Mouse (Mus musculus) frontal cortex, postnatal 14 days (tissue): Measurements from ENCODE around the gene Ttll13.
A peak's percentile ranks its signal among the peaks of the same experiment; 100 is the strongest.

Source experiments
- DNase-seq, 2 experiments: peaks; one replicate each; pipeline ENCODE4 v3.0.0; 2022; ENCODE audit warnings: low spot score in 2 of 2

The Ttll13 gene

DNA sequence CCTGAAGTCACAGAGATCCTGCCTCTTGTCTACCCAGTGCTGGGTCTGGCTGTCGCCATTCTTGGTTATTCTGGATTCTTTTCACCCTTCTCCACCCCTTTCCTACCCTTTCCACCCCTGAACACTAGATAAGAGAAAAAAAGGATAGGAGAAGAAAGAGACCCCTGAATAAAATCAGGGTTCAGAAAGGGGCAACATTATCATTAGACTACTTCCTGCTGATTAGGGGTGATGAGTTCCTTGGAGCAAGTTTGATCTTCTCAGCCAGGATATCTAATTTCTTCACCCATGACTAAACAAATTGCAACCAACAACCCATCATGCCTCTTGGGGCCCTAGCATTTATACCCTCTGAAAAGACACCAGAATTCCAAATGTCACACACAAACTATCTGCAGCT lies 21.6 kb downstream of the Ttll13 start:
- no peak for DNase-seq

DNA sequence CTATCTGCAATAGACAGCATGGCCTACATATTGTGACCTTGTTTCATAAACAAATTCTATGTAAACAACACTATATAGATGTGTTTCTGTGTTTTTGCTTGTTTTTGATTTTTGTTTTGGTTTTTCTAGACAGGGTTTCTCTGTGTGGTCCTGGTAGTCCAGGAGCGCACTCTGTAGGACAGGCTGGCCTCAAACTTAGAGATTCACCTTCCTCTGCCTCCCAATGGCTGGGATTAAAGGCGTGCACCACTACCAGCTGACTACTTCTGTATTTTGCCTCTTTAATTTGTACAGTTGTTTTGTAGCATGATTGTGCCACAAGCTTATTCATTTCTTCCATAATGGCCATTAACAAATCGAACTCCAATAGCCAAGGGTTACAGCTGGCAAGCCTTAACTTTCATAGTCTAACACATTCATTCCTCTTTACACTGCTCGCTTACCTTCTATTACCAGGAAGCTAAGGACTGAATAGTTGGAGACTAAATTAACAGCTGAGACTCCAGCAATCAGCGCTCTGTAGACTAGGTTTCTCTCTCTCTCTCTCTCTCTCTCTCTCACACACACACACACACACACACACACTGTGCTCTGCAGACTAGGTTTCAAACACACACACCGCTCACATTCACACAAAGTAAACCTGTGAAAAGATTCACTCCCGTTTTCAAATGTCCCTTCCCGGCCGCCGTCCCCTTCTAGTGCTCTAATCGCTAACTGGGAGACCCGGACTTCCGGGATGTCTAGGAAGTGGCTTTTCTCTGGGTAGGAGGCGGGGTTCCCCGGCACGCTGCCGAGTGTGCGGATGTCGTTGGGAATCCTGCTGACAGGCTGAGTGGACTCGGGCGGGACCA lies 22.9 kb downstream of the Ttll13 start, which contains the start of gene Vps33b:
Gene Vps33b, plus strand, starts transcription at position 753 of the 854 bp plus-strand sequence.
- peak; percentile 91 to 95 for DNase-seq

DNA sequence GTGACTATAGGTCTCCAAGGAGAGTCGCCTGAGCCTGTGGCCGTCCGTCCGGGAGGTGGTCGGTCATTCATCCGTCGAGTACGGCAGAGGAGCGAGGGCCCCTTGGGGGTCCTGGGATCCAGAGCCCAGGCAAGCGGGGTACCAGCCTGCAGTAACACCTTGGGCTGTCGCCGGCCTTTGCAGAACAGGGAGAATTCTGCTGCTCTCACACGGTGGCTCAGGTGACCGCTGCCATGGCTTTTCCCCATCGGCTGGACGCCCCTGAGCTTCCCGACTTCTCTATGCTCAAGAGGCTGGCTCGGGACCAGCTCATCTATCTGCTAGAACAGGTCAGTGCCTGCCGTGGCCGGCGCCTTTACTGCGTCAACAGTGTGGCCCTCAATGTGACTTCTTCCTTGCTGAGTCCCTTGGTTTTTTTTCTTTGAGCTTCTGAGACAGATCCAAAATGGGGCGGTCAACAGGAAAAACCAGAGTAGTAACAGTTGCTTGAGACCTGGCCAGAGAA lies 23.6 kb downstream of the Ttll13 start:
- peak; percentile 27 to 38 for DNase-seq

DNA sequence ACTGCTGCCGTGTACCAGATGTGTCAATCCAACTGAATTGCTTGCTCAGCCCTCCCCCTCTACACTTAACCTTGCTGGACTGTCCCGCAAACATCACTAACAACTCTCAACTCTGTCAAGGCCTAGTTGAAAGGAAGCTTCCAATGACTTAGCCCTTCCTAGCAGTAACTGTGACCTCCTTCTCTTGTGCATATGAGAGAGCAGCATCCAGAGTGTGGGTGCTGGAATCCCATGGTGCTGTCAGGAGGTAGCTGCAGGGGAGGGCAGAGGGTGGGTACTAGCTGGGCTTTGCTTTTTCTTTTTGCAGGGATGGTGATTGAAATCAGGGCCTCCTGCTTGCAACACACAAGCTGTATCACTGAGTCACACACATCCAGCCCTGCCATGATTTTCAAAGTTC lies 27.3 kb downstream of the Ttll13 start:
- DNase-seq, result no peak

DNA sequence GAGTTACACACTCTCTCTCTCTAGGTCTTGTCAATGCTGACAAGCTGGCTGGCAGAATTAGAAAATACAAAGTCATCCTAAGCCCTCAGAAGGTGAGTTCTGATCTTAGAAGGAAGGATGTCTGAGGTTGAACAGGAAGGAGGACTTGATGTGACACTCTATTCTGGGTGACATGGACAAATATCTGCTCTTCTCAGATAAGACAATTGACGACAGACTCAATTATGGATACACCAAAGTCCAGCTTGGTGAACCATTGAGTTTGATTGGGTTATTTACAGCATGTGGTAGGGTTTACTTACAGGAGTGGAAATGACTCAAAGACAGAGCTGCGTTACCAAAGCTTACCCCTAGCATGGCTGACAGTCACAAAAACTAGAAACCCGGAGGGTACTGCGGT lies 30.2 kb downstream of the Ttll13 start:
- no peak for DNase-seq

DNA sequence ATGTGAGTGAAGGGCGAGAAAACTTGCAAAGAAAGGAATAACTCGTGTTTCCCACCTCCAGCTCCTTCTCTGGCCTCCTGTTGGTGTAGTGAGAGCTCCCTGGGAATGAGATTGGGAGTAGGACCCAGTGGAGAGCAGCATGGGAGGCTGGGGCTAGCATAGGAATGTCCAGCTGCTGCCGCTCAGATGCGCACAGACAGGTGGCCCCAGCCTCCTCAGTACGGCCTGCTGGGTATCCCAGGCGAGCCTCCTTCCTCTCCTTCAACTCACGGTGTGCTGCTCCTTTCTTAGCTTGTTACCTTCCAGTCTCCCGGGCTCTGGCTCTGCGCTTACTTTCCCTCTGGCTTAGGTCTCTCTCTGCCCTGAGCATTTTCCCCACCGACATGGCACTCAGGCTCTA lies 33.9 kb downstream of the Ttll13 start:
- DNase-seq, result no peak

DNA sequence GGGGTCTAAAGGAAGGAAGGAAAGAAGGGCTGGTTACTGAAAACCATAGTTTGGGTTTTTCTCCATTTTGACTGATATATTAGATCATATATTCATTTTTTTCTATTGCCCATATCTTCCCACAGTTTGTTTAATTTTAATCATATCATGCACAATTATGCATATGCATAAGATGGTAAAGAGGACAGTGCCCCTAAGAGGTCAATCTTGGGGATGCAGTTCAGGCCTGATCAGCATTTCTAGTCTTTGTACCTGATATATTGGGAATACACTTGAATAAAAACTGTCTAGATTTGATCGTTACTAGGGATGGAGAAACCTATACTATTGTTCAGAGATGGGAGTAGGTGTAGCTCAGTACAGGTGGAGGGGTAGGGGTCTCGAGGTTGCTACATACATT lies 34.8 kb downstream of the Ttll13 start:
- no peak for DNase-seq

DNA sequence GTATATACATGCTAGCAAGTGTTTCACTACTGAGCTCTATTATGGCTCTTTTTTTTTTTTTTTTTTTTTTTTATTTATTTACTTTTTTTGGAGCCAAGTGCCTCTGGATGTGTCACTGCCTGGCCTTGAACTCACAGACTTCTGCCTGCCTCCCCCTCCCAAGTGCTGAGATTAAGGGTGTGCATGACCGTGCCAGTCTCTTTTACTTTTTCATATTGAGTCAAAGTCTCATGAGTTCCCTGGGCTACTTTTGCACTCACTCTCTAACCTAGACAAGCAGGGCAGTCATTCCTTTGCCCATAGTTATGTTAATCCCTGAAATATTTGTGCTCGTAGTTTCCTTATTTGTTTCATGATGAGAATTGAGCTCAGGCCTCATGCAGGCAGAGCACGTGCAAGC lies 35.5 kb downstream of the Ttll13 start:
- DNase-seq, result no peak

DNA sequence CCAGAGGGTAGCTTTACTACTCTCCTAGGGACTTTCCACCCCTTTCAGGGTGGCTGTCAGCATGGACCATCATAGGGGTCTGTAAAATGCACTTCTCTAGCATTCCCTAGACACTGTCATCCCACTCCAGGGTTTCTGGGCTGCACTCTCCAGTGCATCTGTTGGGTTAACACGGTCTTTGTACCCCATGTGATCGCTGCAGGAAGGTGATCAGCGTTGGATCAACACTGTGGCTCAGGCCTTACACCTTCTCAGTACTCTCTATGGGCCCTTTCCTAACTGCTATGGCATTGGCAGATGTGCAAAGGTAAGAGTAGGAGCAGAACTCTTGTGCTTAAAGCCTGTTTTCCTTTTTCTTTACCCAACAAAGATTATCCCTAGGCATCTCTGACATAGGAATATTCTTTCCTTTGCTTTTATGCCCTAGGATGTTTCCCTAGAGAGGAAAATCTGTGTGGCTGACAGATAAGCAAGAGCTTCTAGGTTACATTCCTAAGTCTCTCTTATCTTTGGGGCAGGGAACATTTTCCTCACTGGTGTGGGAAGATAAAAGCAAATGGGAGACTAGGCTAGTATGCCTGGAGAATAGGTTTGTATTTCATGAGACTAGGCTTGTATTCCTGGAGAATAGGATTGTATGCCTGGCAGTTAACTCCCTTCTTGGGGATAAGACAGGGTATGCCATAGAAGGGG lies 37.2 kb downstream of the Ttll13 start:
- DNase-seq, result no peak

DNA sequence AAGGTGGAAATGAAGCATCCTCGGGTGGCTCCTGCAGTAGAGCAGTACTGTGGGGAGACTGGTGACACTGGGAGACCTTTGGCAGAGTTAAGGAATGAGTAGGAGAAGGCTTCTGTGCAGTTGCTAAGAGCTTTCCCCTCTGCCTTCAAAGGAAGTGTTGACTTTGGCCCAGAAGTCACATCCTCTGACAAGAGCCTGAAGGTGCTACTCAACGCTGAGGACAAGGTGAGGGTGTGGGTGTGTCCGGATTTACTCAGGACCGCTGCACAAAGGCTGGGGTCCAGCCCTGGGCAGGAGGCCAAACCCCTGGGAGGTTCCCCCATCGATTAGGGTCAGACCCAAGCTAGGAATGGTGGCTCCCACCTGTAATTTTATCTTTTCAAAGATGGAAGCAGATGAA lies 38.2 kb downstream of the Ttll13 start:
- DNase-seq, result no peak

DNA sequence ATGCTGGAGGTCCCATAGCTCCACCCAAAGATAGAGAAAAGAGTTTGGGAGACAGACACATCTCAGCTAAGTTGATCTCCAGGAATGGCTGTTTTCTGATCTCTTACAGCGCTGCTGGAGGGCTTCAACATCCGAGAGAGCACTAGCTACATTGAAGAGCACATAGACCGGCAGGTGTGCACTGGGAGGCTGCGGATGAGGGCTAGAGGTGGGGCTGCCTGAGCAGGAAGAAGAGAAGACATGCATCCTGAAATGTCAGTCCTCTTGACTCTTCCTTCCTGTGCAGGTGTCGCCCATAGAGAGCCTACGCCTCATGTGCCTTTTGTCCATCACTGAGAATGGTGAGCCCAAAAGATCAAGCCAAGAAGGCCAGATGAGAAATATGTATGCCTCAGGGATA lies 39.5 kb downstream of the Ttll13 start:
- no peak for DNase-seq

DNA sequence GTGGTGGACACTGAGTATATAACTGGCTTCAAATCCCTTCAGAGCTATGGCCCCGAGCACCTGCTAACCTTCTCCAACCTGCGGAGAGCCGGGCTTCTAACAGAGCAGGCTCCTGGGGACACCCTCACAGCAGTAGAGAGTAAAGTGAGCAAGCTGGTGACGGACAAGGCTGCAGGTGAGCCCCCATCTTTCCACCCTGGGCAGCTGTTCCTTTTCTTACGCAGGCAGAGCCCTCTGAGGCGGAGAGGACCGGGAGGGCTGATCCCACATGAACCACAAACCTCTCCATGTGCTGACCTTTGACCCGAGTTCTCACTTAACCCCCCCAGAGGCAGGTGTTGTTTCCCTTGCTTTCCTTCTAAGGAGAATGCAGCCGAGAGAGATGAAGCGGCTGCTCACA lies 41.6 kb downstream of the Ttll13 start:
- no peak for DNase-seq

DNA sequence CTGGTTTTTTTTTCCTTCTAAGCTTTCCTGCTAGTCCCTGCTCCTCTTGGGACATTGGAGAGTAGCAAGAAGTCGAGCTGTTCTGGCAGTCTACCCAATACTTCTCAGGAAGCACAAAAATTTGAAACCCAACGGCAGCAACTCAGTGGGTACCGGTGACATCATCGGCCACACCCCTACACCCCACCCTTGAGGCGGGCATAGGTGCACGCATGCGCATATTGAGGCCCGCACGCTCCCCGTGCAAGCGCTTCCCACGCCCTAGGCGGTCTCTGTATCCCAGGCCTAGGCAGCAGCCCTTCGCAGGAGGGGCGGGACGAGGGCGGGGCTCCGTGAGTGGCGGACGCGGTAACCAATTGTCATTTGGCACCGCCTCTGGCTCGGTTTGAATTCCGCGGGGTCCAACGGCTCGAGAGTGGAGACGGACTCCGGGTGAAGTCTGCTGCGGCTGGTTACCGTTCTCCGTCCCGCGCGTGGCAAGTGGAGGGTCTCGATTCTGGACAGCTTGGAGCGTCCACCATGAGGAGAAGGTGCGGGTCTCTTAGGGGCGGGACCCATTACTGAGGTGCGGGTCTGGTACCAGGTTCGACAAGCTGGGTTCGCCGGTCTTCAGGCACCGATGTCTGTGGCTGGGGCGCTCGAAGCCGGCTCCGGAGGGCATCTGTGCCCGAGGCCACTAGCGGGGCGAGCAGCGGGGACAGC lies 48.0 kb downstream of the Ttll13 start, which contains the start of gene Prc1:
Gene Prc1, plus strand, starts transcription at position 389 of the 702 bp plus-strand sequence.
- DNase-seq, result peak; percentile 96 to 98

DNA sequence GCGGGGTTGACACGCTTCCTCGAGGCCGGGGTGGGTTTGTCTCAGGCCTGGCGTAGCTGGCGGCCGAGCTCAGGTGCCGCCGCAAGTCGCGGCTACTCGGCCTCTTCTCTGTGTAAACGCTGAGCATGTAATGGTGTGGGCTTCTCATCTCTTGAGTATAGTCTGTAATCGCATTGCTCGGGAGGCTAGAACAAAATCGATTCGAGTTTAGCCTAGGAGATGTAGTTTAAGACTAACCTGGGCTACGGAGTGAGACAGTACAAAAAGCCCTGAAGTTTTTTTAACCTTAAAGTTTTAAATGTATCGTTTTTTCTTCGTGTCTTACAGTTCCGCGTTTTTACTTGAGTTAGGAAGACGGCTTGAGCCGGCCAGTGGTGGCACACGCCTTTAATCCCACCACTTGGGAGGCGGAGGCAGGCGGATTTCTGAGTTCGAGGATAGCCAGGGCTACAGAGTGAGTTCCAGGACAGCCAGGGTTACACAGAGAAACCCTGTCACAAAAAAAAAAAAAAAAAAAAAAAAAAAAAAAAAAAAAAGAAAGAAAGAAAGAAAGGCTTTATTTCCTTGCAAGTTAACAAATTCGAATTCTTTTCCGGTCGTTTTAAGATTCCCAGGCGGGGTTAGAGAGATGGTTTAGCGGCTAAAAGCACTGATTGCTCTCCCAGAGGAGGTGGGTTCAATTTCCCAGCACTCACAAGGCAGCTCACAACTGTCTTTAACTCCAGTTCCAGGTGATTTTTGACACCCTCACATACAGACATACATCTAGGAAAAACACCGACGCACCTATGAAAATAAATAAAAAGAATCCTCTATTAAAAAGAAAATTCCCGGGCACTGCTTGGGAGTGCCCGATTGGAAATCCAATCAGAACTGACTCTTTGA lies 48.8 kb downstream of the Ttll13 start:
- DNase-seq, result no peak

DNA sequence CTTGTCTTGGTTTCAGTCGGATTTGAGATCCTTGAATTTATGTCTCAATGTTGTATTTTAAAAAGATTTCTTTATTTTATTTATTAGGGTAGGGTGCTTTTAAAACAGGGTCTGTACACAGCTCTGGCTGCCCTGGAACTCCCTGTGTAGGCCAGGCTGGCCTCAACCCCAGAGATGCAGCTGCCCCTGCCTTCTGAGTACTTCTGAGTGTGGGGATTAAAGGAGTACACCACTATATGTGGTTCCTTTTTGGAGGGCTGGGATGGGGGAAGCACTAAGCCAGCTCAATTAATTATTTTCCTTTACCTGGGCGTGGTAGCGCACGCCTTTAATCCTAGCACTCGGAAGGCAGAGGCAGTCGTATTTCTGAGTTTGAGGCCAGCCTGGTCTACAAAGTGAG lies 50.3 kb downstream of the Ttll13 start:
- DNase-seq, result no peak

DNA sequence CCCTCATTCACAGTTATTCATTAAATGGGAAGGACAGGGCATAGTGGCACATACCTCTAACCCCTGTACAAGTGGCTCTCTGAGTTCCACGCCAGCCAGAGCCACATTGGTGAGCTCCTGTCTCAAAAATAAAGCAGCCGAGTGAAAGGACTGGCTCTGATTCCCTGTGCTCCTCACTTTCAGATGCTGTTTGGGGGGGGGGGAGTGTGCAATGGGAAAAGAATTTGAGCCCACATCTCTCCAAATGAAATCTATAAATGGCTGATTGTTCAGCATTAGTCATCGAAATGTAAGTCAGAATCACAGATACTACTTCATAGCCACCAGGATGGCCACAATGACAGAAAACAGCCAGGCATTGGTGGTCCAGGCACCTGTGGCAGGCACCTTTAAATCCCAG lies 50.9 kb downstream of the Ttll13 start:
- DNase-seq, result no peak

DNA sequence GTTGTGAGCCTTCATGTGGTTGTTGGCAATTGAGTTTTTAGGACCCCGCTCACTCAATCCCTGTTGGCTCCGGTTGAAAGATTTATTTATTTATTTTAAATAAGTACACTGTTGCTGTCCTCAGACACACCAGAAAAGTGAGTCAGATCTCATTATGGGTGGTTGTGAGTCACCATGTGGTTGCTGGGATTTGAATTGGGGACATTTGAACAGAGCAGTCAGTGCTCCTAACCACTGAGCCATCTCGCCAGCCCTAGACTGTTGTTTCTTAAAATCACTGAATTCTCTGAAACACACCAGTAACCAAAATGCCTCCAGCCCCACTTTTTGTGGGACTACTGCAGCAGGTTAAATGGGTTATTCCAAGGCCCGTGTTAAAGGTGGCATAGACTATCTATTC lies 52.6 kb downstream of the Ttll13 start:
- no peak for DNase-seq

DNA sequence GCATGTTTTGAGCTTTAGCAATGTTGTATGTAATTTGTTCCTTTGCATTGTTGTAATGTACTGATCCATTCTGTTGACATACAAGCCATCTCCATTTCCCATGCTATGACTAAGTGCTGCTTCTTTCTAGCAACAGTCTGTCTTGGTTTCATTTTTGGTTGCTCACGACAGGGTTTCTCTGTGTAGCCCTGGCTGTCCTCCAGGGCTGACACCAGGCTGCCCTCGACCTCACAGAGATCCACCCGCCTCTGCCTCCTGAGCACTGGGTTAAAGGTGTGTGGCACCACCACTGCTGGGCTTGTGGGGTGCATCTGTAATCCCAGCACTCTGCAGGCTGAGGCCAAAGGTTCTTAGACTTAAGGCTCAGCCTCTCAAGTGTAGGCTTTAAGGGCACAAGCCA lies 53.4 kb downstream of the Ttll13 start:
- no peak for DNase-seq

DNA sequence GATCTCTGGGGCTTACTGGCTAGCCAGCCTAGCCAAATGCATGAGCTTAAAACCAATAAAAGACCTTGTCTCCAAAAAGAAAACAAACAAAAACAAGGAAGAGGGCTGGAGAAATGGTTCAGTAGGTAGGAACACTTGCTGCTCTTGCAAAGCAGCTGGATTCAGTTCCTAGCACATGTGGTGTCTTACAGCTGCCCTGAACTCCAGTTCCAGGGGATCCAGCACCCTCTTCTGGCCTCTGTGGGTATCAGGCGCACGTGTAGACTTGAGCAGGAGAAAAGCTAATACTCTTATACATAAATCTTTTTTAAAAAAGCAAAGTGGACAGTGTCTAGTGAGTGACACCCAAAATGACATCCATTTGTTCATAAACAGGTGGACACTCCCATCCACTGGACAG lies 55.3 kb downstream of the Ttll13 start:
- DNase-seq, result no peak

DNA sequence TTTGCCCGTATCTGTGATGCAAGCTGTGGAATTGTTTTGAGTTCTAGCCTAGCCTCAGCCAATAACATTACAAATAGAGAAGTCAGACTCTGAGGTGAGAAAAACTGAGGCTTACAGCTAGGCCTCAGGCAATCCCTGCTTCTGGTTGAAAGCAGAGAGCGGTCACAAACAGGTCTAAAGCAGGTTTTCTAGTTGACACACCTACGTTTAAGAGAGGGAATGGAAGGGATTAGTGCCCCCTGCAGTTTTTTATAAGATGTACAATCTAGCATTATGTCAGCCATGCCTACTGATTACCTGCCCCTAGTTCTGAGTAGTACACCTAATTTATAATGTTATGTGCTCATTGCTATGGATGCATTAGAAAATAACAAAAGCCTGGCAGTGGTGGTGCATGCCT lies 61.6 kb downstream of the Ttll13 start:
- no peak for DNase-seq
